Mouse (Mus musculus) Patski (cell line): ENCODE results near the gene Casz1. TPM values are rescaled to one million over a fixed set of nuclear protein-coding genes. Genes with fewer than 3 reads are reported as not detected.

ENCODE experiments used
- ATAC-seq: fragments of 100-300 bp; one replicate; pipeline ENCODE4 v1.8.0; 2021
- CTCF ChIA-PET: fragments of 350-600 bp; sonication (Branson Sonifier 250); formaldehyde crosslinking; loops from one replicate; lab custom pipeline; 2022; ENCODE audit warnings: inconsistent platforms; lab: Charles Lee
- POLR2A ChIA-PET: fragments of 350-600 bp; sonication (Branson Sonifier 250); formaldehyde crosslinking; loops from one replicate; lab custom pipeline; 2022; ENCODE audit warnings: antibody characterized with exemption, inconsistent platforms; lab: Charles Lee
- DNase-seq: peaks from one replicate; pipeline ENCODE4 v3.0.0-alpha.2; 2011; ENCODE audit warnings: low read depth, low spot score
- H3K27me3 ChIP-seq: fragments of 371-371 bp; one replicate; pipeline ENCODE4 v1.5.1; 2021
- CTCF ChIP-seq: fragments of 100-300 bp; IDR thresholded peaks from one replicate; pipeline ENCODE4 v1.5.1; 2021
- in situ Hi-C: fragments of 300-500 bp; cut with MboI; formaldehyde crosslinking; loops from 3 replicates; pipeline ENCODE4 v1.11.1; 2018; ENCODE audit warnings: low pct_unique_long_range_greater_than_20kb, mixed read lengths
- polyA plus RNA-seq: library from polyadenylated mRNA; unstranded; gene quantifications from one replicate; pipeline ENCODE4 v1.2.3, GENCODE M21; 2021

Gene Casz1
- 6.0 TPM for polyA plus RNA-seq

DNA sequence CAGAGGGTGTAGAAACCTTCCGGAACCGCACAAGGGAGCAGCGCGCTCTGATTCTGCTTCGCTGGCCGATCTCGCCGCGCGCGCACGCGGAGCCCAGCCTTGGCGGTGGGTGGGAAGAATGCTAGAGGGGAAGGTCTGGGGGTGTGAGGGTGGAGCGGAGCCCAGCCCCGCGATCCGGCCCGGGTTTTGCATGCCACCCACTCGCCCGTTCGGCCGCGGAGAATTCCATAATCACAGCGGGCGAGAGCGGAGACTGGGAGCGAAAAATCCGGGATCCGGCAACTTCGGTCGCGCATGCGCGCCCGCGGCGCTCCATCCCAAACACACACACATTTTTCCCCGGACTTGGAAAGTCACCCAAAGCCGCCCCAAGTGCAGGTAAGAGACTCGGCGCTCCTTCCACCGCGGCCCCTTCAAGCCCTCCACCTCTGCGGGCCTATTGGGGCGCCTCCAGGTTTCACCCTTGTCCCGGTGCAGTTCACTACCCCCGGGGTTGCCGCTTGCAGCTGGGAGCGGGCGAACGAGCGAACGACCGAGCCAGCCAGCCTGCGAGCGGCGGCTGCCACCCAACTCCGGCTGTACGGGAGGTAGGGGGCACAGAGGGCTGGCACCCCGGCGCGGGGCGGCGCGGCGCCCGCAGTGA lies at the start of gene Casz1:
Casz1 (plus strand) TSS at position 293 of the 643 bp plus-strand sequence.
- ChIA-PET POLR2A (no interaction called here), CTCF (no interaction called here)
- in situ Hi-C loops = loop anchor here (5.0 kb wide), 1 partner anchor 108 kb away; no protein-coding TSS in a partner anchor
- DNase-seq (peak; percentile 64), ATAC-seq (peak; percentile 63)
- H3K27me3 ChIP-seq = no peaks in the 10 kb centered on the region
- no peak for TF ChIP-seq CTCF

GRCm38 (mm10) chr4:148758863-148759262 lies 45.4 kb upstream of the Casz1 start:
- ATAC-seq (no peak), DNase-seq (no peak)
- POLR2A ChIA-PET = no interaction called here
- in situ Hi-C loops = no loop called here
- H3K27me3 ChIP-seq = no peaks in the 10 kb centered on the region
- TF ChIP-seq CTCF = no peak
- CTCF ChIA-PET = no interaction called here

GRCm38 (mm10) chr4:148760152-148760551 lies 44.1 kb upstream of the Casz1 start:
- DNase-seq (no peak), ATAC-seq (no peak)
- ChIA-PET CTCF (no interaction called here), POLR2A (no interaction called here)
- H3K27me3 ChIP-seq = no peaks in the 10 kb centered on the region
- in situ Hi-C loops = no loop called here
- no peak for TF ChIP-seq CTCF

DNA sequence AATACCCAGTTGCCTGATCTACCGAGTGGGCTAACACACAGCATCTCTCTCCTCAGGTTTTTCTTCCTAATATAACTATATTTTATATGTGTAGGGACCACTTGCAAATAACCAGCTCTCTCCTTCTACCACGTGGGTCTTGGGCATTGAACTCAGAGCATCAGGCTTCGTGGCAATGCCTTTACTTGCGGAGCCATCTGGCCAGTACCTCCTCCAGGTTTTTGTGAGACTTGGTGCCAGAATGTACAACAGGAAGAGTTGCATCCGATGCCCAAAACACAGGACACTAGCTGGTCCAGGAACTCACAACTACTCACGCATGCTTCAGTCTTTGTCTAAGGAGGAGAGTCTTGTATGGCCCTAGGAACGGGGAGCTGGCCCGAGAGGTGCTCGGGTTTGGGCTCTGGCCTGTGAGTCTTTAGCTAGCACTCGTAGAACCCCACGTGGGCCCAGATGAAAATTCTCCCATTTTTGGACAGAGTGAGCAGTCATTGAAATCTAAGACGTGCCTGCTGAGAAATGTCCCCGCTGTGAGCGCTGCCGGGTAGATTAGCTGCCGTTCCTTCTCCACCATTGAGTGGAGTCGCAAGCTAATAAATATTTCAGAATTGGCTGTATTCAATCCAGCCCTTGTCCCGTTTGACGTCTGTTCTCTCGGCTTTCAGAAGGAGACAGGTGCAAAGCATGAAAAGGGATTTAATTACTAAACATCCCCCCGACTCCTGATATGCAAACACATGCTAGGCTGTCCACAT lies 38.0 kb upstream of the Casz1 start:
- ChIA-PET CTCF (interaction anchor here (1.2 kb wide), 1 partner anchor 20 kb away, joined by 3 read pairs; no protein-coding TSS in a partner anchor), POLR2A (no interaction called here)
- peaks cover 2% of the 10 kb centered on the region for H3K27me3 ChIP-seq
- ATAC-seq (no peak), DNase-seq (no peak)
- TF ChIP-seq CTCF = no peak
- in situ Hi-C loops = no loop called here

- ATAC-seq = no peak
- H3K27me3 ChIP-seq = peaks cover 4% of the 10 kb centered on the region
- ChIA-PET CTCF (no interaction called here), POLR2A (no interaction called here)
- TF ChIP-seq CTCF = no peak
- no peak for DNase-seq
- in situ Hi-C loops = no loop called here
These were observed 36.4 kb upstream of the Casz1 start for GRCm38 (mm10) chr4:148767655-148768305.

DNA sequence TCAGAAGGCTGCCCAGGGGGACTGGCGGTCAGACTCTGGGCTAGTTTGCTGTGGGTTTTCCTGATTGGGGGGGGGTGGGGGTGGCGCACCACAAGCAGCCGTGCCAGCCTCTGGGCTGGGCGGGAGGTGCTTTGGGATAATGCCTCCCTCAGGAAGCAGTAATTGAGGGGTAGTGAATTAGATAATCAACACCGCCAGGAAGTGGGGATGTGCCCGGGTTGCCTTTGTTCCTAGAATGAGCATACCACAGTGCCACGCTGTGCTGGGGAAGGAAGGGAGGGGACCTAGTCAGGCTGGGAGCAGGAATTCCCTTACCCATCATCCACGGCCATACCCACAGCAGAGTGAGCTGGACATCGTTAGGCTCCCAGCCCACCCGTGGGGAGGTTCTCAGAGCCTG lies 35.6 kb upstream of the Casz1 start:
- DNase-seq (no peak), ATAC-seq (no peak)
- TF ChIP-seq CTCF = no peak
- in situ Hi-C loops = no loop called here
- ChIA-PET POLR2A (no interaction called here), CTCF (no interaction called here)
- H3K27me3 ChIP-seq = peaks cover 4% of the 10 kb centered on the region

DNA sequence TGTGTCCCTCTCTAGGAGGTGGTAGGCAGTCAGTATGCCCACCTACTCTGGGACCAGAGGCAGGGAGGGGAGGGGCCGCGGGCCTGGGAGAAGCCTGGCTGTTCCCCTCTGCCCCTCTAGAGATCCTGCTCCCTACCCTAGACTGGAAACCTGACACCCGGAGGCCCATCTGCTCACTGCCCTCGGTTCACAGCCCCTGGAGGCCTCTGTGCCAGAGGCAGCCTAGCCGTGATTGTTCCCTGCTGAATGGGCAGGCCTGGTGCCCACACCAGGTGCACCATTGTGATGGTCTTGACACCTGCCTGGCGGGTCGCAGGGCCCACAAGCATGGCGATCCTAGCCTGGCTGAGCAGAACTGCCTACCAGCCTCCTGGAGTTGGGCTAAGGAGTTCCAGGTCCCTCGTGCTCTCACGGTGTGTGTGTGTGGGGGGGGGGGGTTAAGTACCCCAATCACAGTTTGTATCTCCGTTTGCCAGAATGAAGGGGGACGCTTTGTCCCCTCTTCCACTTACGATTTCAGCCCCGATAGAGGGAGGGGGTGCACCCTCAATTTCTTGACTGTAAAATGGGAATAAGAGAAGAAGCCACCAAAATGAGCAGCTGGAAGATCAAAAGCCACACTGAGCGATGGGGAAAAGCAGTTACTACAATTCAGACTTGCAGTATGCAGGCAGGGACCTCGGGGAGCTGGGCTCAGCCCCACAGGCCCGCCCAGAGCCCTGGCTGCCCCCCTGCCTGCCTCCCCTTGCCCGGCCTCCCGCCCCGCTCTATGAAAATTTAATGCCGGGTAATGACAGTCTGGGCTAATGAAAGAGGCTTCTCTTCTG lies 33.4 kb upstream of the Casz1 start:
- ATAC-seq (no peak), DNase-seq (no peak)
- H3K27me3 ChIP-seq = peaks cover 4% of the 10 kb centered on the region
- ChIA-PET POLR2A (interaction anchor here (1.2 kb wide), 1 partner anchor 10 kb away, joined by 3 read pairs; no protein-coding TSS in a partner anchor), CTCF (no interaction called here)
- in situ Hi-C loops = no loop called here
- no peak for TF ChIP-seq CTCF

DNA sequence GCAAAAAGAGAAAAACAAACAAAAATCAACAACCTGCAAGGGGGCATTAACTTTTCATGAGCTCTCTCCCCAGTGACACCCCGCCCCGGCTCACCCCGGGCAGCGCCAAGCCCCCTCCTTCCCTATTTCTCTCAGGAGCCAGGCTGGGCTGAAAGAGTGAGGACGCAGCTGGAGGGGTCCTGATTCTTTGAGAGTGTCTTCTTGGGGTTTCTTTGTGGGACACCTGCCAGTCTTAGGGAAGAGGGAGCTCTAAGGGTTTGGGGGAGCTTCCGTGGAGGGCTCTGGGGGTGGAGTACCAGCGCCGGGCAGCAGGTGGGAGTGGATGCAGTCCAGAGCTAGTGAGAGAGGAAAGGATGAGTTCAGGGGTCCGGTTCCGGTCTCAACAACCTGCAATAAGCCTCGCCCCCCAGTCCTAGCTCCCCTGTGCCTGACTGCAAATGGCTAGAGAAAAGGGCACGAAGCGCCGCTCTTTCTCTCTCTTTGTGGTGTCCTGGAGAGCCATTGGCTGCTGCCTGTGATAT lies 32.8 kb upstream of the Casz1 start:
- ATAC-seq (no peak), DNase-seq (no peak)
- H3K27me3 ChIP-seq = peaks cover 4% of the 10 kb centered on the region
- ChIA-PET CTCF (no interaction called here), POLR2A (interaction anchor here (1.2 kb wide), 1 partner anchor 9 kb away, joined by 3 read pairs; no protein-coding TSS in a partner anchor)
- in situ Hi-C loops = no loop called here
- no peak for TF ChIP-seq CTCF

DNA sequence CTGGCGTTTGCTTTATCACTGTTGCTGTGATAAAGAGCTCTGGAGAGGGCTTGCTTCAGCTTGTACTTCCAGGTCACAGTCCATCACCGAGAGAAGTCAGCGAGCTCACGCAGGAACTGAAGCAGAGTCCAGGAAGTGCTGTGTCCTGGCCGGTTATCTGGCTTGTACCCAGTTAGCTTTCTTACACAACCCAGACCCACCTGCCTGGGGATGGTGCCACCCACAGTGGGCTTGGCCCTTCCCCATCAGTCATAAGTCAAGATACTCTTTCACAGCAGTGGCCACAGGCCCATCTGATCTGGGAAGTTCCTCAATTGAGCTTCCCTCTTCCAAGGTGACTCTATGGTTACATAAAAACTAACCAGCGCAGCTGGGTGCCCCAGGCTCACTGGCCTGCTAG lies 31.6 kb upstream of the Casz1 start:
- no peak for DNase-seq
- in situ Hi-C loops = no loop called here
- ChIA-PET CTCF (no interaction called here), POLR2A (no interaction called here)
- peaks cover 4% of the 10 kb centered on the region for H3K27me3 ChIP-seq
- ATAC-seq = no peak
- no peak for TF ChIP-seq CTCF

- CTCF ChIA-PET = no interaction called here
- in situ Hi-C loops = no loop called here
- TF ChIP-seq CTCF = no peak
- no peak for DNase-seq
- POLR2A ChIA-PET = no interaction called here
- H3K27me3 ChIP-seq = peaks cover 4% of the 10 kb centered on the region
- no peak for ATAC-seq
These were observed 30.2 kb upstream of the Casz1 start for GRCm38 (mm10) chr4:148774036-148774435.
